Mouse (Mus musculus): Measurements from ENCODE around the gene Phox2b. TPM values are rescaled to one million over a fixed set of nuclear protein-coding genes. Genes with fewer than 3 reads are reported as not detected.

Phox2b gene
- not detected in 2 replicates for total RNA-seq (2023)

GRCm38 (mm10) chr5:67098733-67099323, at the start of gene Phox2b:
Phox2b (minus strand) TSS chr5:67099301.

Other genes starting within 250 kb of the Phox2b start
- 77.3 and 79.8 TPM in 2 replicates for gene Tmem33, start 161.3 kb upstream of the Phox2b start, total RNA-seq (2023)
- 32.6 and 35.1 TPM in 2 replicates for gene Slc30a9, start 207.7 kb upstream of the Phox2b start, total RNA-seq (2023)